Mouse (Mus musculus) stomach, postnatal 0 days (tissue): ENCODE measurements around the gene Smyd2.

ENCODE experiments used
- CTCF ChIP-seq: IDR thresholded peaks from 2 replicates; pipeline ENCODE4 v1.5.1; 2016; ENCODE audit warnings: antibody characterized with exemption, low read depth, mild to moderate bottlenecking, moderate library complexity
- EP300 ChIP-seq: optimal IDR thresholded peaks from 2 replicates; pipeline ENCODE3; 2016; ENCODE audit warnings: antibody characterized with exemption

DNA sequence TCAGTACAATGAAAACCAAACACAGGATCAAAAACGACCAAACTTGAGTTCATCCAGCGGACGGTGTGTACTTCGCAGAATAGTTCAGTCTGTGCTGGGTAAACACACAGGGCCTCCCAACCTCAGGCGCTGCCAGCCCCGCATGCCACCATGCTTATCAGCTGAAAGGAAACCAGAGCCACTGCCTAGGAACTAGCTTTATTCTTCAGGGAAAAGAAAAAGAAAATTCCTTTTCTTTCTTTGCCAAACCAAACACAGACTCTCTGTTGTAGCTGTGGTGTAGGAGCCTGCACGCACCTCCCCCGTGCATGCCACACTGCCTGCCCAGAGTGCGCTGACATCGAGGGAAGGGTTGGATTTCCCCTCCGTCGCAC is 61.2 kb downstream of the Smyd2 start:
- TF ChIP-seq EP300 (no peak), CTCF (no peak)
